ENCODE assay signal across 8 mouse cellular contexts in the genomic region with DNA sequence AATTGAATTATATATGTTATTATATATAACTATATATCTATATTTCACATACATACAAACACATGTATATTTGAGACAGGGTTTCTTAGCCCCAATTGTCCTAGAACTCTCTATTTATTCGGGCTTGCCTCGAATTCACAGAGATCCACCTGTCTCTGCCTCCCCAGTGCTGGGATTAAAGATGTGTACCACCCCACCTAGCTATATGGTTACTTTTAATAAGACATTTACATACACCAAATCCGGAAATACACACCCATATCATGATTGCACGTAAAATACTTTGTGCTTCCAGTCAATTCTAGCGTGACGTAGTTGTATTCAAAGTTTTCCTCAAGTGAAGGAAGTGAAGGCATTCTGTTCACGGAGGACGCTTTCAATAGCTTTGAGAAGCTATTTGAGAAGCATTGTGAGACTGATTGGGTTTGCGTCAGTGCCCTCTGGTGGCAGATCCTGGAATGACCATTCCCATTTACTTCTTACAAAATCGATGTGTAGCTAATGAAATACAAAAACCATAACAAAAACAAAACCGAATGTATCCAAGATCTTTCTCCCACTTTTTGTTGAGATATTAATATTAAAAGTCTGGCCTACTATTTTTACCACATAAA.
DNase-seq lines count a peak whose midpoint lies in the region; ATAC-seq and TF ChIP-seq lines count a peak whose summit lies in the region.

No protein-coding gene starts in this region.

- intact Hi-C loops in left cerebral cortex, adult 2 months (cut with DNase I): loop anchor here (1.0 kb wide), 1 partner anchor 139 kb away; no protein-coding TSS in a partner anchor

- H3K9me3 ChIP-seq in hindbrain, embryonic 11.5 days (ENCODE audit: control insufficient read depth, low read length): no peaks in the 10 kb centered on the region
- no peaks in the 10 kb centered on the region for H3K9me3 ChIP-seq in hindbrain, embryonic 13.5 days
- H3K9me3 ChIP-seq in forebrain, embryonic 16.5 days (ENCODE audit: control insufficient read depth, low read length): no peaks in the 10 kb centered on the region
- no peaks in the 10 kb centered on the region for H3K9me3 ChIP-seq in hindbrain, embryonic 16.5 days (ENCODE audit: control insufficient read depth, low read length)

- H3K27ac ChIP-seq in hindbrain, embryonic 11.5 days (ENCODE audit: low read depth, low read length): no peak overlapping the region
- H3K27ac ChIP-seq in hindbrain, embryonic 13.5 days: no peak overlapping the region
- no peak overlapping the region for H3K27ac ChIP-seq in forebrain, embryonic 16.5 days (ENCODE audit: low read length)
- H3K27ac ChIP-seq in hindbrain, embryonic 16.5 days (ENCODE audit: low read depth, low read length): no peak overlapping the region
- no peak overlapping the region for H3K27ac ChIP-seq in left cerebral cortex, adult 2 months

- 25% methylated on average over 11 of the region's 11 CpGs for WGBS in hindbrain, embryonic 11.5 days
- WGBS in hindbrain, embryonic 13.5 days: 23% methylated on average over 11 of the region's 11 CpGs
- 21% methylated on average over 11 of the region's 11 CpGs for WGBS in forebrain, embryonic 16.5 days
- WGBS in hindbrain, embryonic 16.5 days: 22% methylated on average over 11 of the region's 11 CpGs

- no peak overlapping the region for H3K4me2 ChIP-seq in hindbrain, embryonic 11.5 days (replicated peaks; ENCODE audit: low read depth, low read length)
- H3K4me2 ChIP-seq in hindbrain, embryonic 13.5 days: no peak overlapping the region
- no peak overlapping the region for H3K4me2 ChIP-seq in forebrain, embryonic 16.5 days (ENCODE audit: low read length)
- no peak overlapping the region for H3K4me2 ChIP-seq in hindbrain, embryonic 16.5 days (ENCODE audit: low read length)

- H3K4me1 ChIP-seq in hindbrain, embryonic 11.5 days (replicated peaks; ENCODE audit: control insufficient read depth, insufficient read depth, low read length): no peaks in the 10 kb centered on the region
- peaks cover 5% of the 10 kb centered on the region; the same call in 1 of the 2 replicates for H3K4me1 ChIP-seq in hindbrain, embryonic 13.5 days (replicated peaks)
- H3K4me1 ChIP-seq in forebrain, embryonic 16.5 days (replicated peaks; ENCODE audit: control insufficient read depth, insufficient read depth, low read length): no peaks in the 10 kb centered on the region; the same call in 1 of the 2 replicates
- H3K4me1 ChIP-seq in hindbrain, embryonic 16.5 days (ENCODE audit: control insufficient read depth, insufficient read depth, low read depth, low read length): no peaks in the 10 kb centered on the region; the same call in 1 of the 2 replicates

- DNase-seq in hindbrain, embryonic 11.5 days (ENCODE audit: low spot score): peak; percentile 88
- peak; percentile 52 for DNase-seq in cerebellum, adult 11-12 months
- DNase-seq in left cerebral cortex, adult 2 months (ENCODE audit: extremely low spot score in 1 of 2, low spot score in 2 of 2): peak; percentile 67 to 74
- peak; percentile 77 for DNase-seq in right cerebral cortex, postnatal 4 days

- no peak overlapping the region for H3K9ac ChIP-seq in hindbrain, embryonic 11.5 days (ENCODE audit: low read depth, low read length)
- H3K9ac ChIP-seq in hindbrain, embryonic 13.5 days: no peak overlapping the region
- H3K9ac ChIP-seq in forebrain, embryonic 16.5 days (replicated peaks; ENCODE audit: low read depth, low read length): no peak overlapping the region
- no peak overlapping the region for H3K9ac ChIP-seq in hindbrain, embryonic 16.5 days (ENCODE audit: low read depth, low read length)

- peak; percentile 85 for TF ChIP-seq CTCF in left cerebral cortex, adult 2 months (IDR thresholded peaks at IDR 0.05)

- no peak for ATAC-seq in hindbrain, embryonic 11.5 days (ENCODE audit: low FRiP score)
- ATAC-seq in hindbrain, embryonic 13.5 days (ENCODE audit: low FRiP score): no peak
- ATAC-seq in forebrain, embryonic 16.5 days: peak; percentile 74
- ATAC-seq in hindbrain, embryonic 16.5 days: peak; percentile 71
- peak; percentile 78 for ATAC-seq in megakaryocyte-erythroid progenitor cell, adult 5-6 weeks (replicated peaks; ENCODE audit: low FRiP score, low TSS enrichment, poor library complexity, severe bottlenecking)

- no peaks in the 10 kb centered on the region for H3K36me3 ChIP-seq in hindbrain, embryonic 11.5 days (ENCODE audit: control insufficient read depth, insufficient read depth, low read length)
- H3K36me3 ChIP-seq in hindbrain, embryonic 13.5 days: no peaks in the 10 kb centered on the region
- no peaks in the 10 kb centered on the region for H3K36me3 ChIP-seq in forebrain, embryonic 16.5 days (ENCODE audit: control insufficient read depth, insufficient read depth)
- H3K36me3 ChIP-seq in hindbrain, embryonic 16.5 days (ENCODE audit: control insufficient read depth, insufficient read depth, low read length): no peaks in the 10 kb centered on the region

- no peak overlapping the region for H3K4me3 ChIP-seq in hindbrain, embryonic 11.5 days (ENCODE audit: low read depth, low read length)
- no peak overlapping the region for H3K4me3 ChIP-seq in hindbrain, embryonic 13.5 days
- no peak overlapping the region for H3K4me3 ChIP-seq in forebrain, embryonic 16.5 days (replicated peaks; ENCODE audit: low read length)
- no peak overlapping the region for H3K4me3 ChIP-seq in hindbrain, embryonic 16.5 days (ENCODE audit: low read length)
- H3K4me3 ChIP-seq in left cerebral cortex, adult 2 months: no peak overlapping the region

- H3K27me3 ChIP-seq in hindbrain, embryonic 11.5 days (ENCODE audit: control insufficient read depth, insufficient read depth, low read length): no peaks in the 10 kb centered on the region
- no peaks in the 10 kb centered on the region for H3K27me3 ChIP-seq in hindbrain, embryonic 13.5 days
- no peaks in the 10 kb centered on the region for H3K27me3 ChIP-seq in forebrain, embryonic 16.5 days (replicated peaks; ENCODE audit: control insufficient read depth, insufficient read depth, low read length)
- no peaks in the 10 kb centered on the region for H3K27me3 ChIP-seq in hindbrain, embryonic 16.5 days (replicated peaks; ENCODE audit: control insufficient read depth, insufficient read depth, low read length)

Comparison
In these comparisons a context has a peak if more than half of its experiments do, and no peak if none do; other contexts are left out.
1. ATAC-seq: peak in forebrain, embryonic 16.5 days (single experiment), hindbrain, embryonic 16.5 days (single experiment) and megakaryocyte-erythroid progenitor cell, adult 5-6 weeks (single experiment); none in hindbrain, embryonic 11.5 days (single experiment) and hindbrain, embryonic 13.5 days (single experiment).
2. Peak in every context shown above with its lines, with median percentiles within 50 percentile points of each other: DNase-seq.